Mouse (Mus musculus): Measurements from ENCODE around the gene Bcl2a1c. TPM values are rescaled to one million over a fixed set of nuclear protein-coding genes. Genes with fewer than 3 reads are reported as not detected.
A peak's percentile ranks its signal among the peaks of the same experiment; 100 is the strongest.
"Not testable (repeated sequence)": the region's sequence is repeated elsewhere in the genome, so short reads cannot be mapped to it uniquely, and the experiment has no call there.

The Bcl2a1c gene
- polyA plus RNA-seq, 1 experiment from 2014 or later = not detected

- not testable (repeated sequence) for H3K27me3 ChIP-seq (ENCODE audit: control insufficient read depth, insufficient read depth, low read length); H3K9ac ChIP-seq (ENCODE audit: low read length); H3K27ac ChIP-seq (ENCODE audit: low read length); ATAC-seq (ENCODE audit: insufficient read depth, low FRiP score); H3K36me3 ChIP-seq (ENCODE audit: control insufficient read depth, insufficient read depth, low read length); H3K4me3 ChIP-seq (replicated peaks; ENCODE audit: low read length); H3K4me2 ChIP-seq (ENCODE audit: low read depth, low read length); H3K4me1 ChIP-seq (ENCODE audit: control insufficient read depth, insufficient read depth, low read length); H3K9me3 ChIP-seq (replicated peaks; ENCODE audit: control insufficient read depth, low read length)
- 30% methylated on average over 5 of the region's 5 CpGs for WGBS
Measured at GRCm38 (mm10) chr9:114371717-114372116, 41.8 kb downstream of the Bcl2a1c start.

GRCm38 (mm10) chr9:114375276-114375962 lies 45.5 kb downstream of the Bcl2a1c start:
- no peak overlapping the region for H3K9ac ChIP-seq (ENCODE audit: low read length)
- 86% methylated on average over 10 of the region's 10 CpGs for WGBS

GRCm38 (mm10) chr9:114377168-114377567 lies 47.2 kb downstream of the Bcl2a1c start:
- Histone ChIP-seq H3K9me3 (replicated peaks; ENCODE audit: control insufficient read depth, low read length) (no peaks in the 10 kb centered on the region), H3K9ac (ENCODE audit: low read length) (no peak overlapping the region), H3K4me2 (ENCODE audit: low read depth, low read length) (no peak overlapping the region), H3K36me3 (ENCODE audit: control insufficient read depth, insufficient read depth, low read length) (peaks cover 10% of the 10 kb centered on the region), H3K27me3 (ENCODE audit: control insufficient read depth, insufficient read depth, low read length) (no peaks in the 10 kb centered on the region), H3K4me3 (replicated peaks; ENCODE audit: low read length) (no peak overlapping the region), H3K27ac (ENCODE audit: low read length) (no peak overlapping the region), H3K4me1 (ENCODE audit: control insufficient read depth, insufficient read depth, low read length) (no peaks in the 10 kb centered on the region)
- ATAC-seq (ENCODE audit: insufficient read depth, low FRiP score) = no peak
- WGBS = 88% methylated on average over 10 of the region's 10 CpGs

More at GRCm38 (mm10) chr9:114375276-114375962, 45.5 kb downstream of the Bcl2a1c start:
- no peak for ATAC-seq (ENCODE audit: insufficient read depth, low FRiP score)
- Histone ChIP-seq H3K4me1 (ENCODE audit: control insufficient read depth, insufficient read depth, low read length) (no peaks in the 10 kb centered on the region), H3K27me3 (ENCODE audit: control insufficient read depth, insufficient read depth, low read length) (no peaks in the 10 kb centered on the region), H3K9me3 (replicated peaks; ENCODE audit: control insufficient read depth, low read length) (no peaks in the 10 kb centered on the region), H3K4me3 (replicated peaks; ENCODE audit: low read length) (no peak overlapping the region), H3K4me2 (ENCODE audit: low read depth, low read length) (no peak overlapping the region), H3K36me3 (ENCODE audit: control insufficient read depth, insufficient read depth, low read length) (peaks cover 10% of the 10 kb centered on the region), H3K27ac (ENCODE audit: low read length) (no peak overlapping the region)

- 71% methylated on average over 12 of the region's 12 CpGs for WGBS
- peak; percentile 20; the same call in 1 of the 2 replicates for ATAC-seq (ENCODE audit: insufficient read depth, low FRiP score)
- H3K4me2 ChIP-seq (ENCODE audit: low read depth, low read length) = no peak overlapping the region
- H3K9me3 ChIP-seq (replicated peaks; ENCODE audit: control insufficient read depth, low read length) = no peaks in the 10 kb centered on the region
- no peaks in the 10 kb centered on the region for H3K4me1 ChIP-seq (ENCODE audit: control insufficient read depth, insufficient read depth, low read length)
- H3K36me3 ChIP-seq (ENCODE audit: control insufficient read depth, insufficient read depth, low read length) = peaks cover 5% of the 10 kb centered on the region
- H3K4me3 ChIP-seq (replicated peaks; ENCODE audit: low read length) = no peak overlapping the region
- H3K27ac ChIP-seq (ENCODE audit: low read length) = no peak overlapping the region
- no peaks in the 10 kb centered on the region for H3K27me3 ChIP-seq (ENCODE audit: control insufficient read depth, insufficient read depth, low read length)
- H3K9ac ChIP-seq (ENCODE audit: low read length) = no peak overlapping the region; the same call in 1 of the 2 replicates
Measured at GRCm38 (mm10) chr9:114379871-114380270, 49.9 kb downstream of the Bcl2a1c start.

Other genes starting within 250 kb of the Bcl2a1c start
- 107 and 122 TPM in 2 replicates for gene Crtap, start 60.5 kb downstream of the Bcl2a1c start, polyA plus RNA-seq (2015; fragmentation: Nextera tagmentation; extraction: Ambion mirVana)
- gene Glb1, start 70.9 kb downstream of the Bcl2a1c start, polyA plus RNA-seq (2015; fragmentation: Nextera tagmentation; extraction: Ambion mirVana) = 73.7 and 74.2 TPM in 2 replicates
- gene Tmppe, start 71.0 kb downstream of the Bcl2a1c start, polyA plus RNA-seq (2015; fragmentation: Nextera tagmentation; extraction: Ambion mirVana) = 11.3 and 11.5 TPM in 2 replicates
- 0.04 TPM in 1 of 2 replicates, not detected in the other for gene Ccr4, start 174.8 kb downstream of the Bcl2a1c start, polyA plus RNA-seq (2015; fragmentation: Nextera tagmentation; extraction: Ambion mirVana)
- 0.19 TPM in 1 of 2 replicates, not detected in the other for gene C130032M10Rik, start 185.6 kb downstream of the Bcl2a1c start, polyA plus RNA-seq (2015; fragmentation: Nextera tagmentation; extraction: Ambion mirVana)
- gene Trim71, start 234.2 kb downstream of the Bcl2a1c start, polyA plus RNA-seq (2015; fragmentation: Nextera tagmentation; extraction: Ambion mirVana) = 0.96 and 0.98 TPM in 2 replicates